Mouse (Mus musculus) cerebellum, postnatal 14 days (tissue): ENCODE data around the gene Tex14.
A peak's percentile ranks its signal among the peaks of the same experiment; 100 is the strongest.

Experiments
- DNase-seq, 2 experiments: peaks; one replicate each; pipeline ENCODE4 v3.0.0; 2021; ENCODE audit warnings: mixed read lengths in 2 of 2

Tex14 gene

GRCm38 (mm10) chr11:87571361-87571950, 166.6 kb downstream of the Tex14 start:
- no peak for DNase-seq

GRCm38 (mm10) chr11:87573751-87574150, 168.9 kb downstream of the Tex14 start:
- DNase-seq: peak in 1 of 2 experiments; percentile 57

- no peak for DNase-seq
Measured at GRCm38 (mm10) chr11:87574520-87575180, 169.8 kb downstream of the Tex14 start.

- no peak for DNase-seq
Measured at GRCm38 (mm10) chr11:87577601-87578248, 172.9 kb downstream of the Tex14 start.

GRCm38 (mm10) chr11:87578249-87578962, 173.5 kb downstream of the Tex14 start:
- peak; percentile 86 to 88 for DNase-seq

- peak; percentile 67 to 72 for DNase-seq
Measured at GRCm38 (mm10) chr11:87578963-87579601, 174.2 kb downstream of the Tex14 start.

- DNase-seq: no peak
Measured at GRCm38 (mm10) chr11:87579713-87580112, 174.8 kb downstream of the Tex14 start.

GRCm38 (mm10) chr11:87580543-87581085, 175.7 kb downstream of the Tex14 start:
- DNase-seq: peak in 1 of 2 experiments; percentile 39

- peak in 1 of 2 experiments; percentile 44 for DNase-seq
Measured at GRCm38 (mm10) chr11:87581161-87581865, 176.4 kb downstream of the Tex14 start.

- DNase-seq: peak; percentile 51 to 61
Measured at GRCm38 (mm10) chr11:87581933-87582710, 177.3 kb downstream of the Tex14 start.

GRCm38 (mm10) chr11:87583291-87584034, 178.6 kb downstream of the Tex14 start:
- no peak for DNase-seq

- no peak for DNase-seq
Measured at GRCm38 (mm10) chr11:87584711-87585505, 180.0 kb downstream of the Tex14 start.

- no peak for DNase-seq
Measured at GRCm38 (mm10) chr11:87587211-87587874, 182.5 kb downstream of the Tex14 start.

GRCm38 (mm10) chr11:87589605-87590004, 184.7 kb downstream of the Tex14 start:
- no peak for DNase-seq

- DNase-seq: peak; percentile 66
Measured at GRCm38 (mm10) chr11:87590841-87591525, 186.1 kb downstream of the Tex14 start.

GRCm38 (mm10) chr11:87591526-87592353, 186.9 kb downstream of the Tex14 start, which contains the start of gene Mtmr4:
TSS of gene Mtmr4 (plus strand) at chr11:87592162.
- peak; percentile 99 to 100 for DNase-seq

- DNase-seq: no peak
Measured at GRCm38 (mm10) chr11:87592354-87592695, 187.5 kb downstream of the Tex14 start.
